Mouse (Mus musculus) cerebellum, postnatal 14 days (tissue): Measurements from ENCODE around the gene Evpl.
"Not testable (repeated sequence)": the region's sequence is repeated elsewhere in the genome, so short reads cannot be mapped to it uniquely, and the experiment has no call there.

Experiments used
- DNase-seq, 2 experiments: peaks; one replicate each; pipeline ENCODE4 v3.0.0; 2021; ENCODE audit warnings: mixed read lengths in 2 of 2

The Evpl gene

GRCm38 (mm10) chr11:116237742-116238395 lies at the start of gene Evpl:
Gene Evpl, minus strand, starts transcription at chr11:116238077.
- DNase-seq = no peak

DNA sequence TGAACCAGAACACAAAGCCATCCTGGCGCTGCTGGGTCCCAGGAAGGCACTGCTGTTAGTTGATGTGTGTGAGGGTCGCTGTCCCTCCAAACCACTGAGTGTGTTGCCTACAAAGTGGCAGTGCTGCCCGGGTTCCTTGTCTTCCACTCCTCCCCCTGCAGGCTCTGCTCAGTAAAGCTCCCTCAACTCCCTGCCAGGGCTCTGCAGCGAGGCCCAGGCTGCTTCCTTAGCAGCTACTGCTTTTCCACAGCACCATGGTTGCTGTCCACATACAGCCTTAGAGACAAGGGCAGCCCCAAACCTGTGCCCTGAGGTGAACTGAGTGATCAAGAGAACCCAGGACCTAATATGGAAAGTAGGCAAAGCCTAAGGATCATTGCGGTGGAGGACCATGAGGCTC lies 49.5 kb upstream of the Evpl start:
- DNase-seq = peak in 1 of 2 experiments; percentile 43

DNA sequence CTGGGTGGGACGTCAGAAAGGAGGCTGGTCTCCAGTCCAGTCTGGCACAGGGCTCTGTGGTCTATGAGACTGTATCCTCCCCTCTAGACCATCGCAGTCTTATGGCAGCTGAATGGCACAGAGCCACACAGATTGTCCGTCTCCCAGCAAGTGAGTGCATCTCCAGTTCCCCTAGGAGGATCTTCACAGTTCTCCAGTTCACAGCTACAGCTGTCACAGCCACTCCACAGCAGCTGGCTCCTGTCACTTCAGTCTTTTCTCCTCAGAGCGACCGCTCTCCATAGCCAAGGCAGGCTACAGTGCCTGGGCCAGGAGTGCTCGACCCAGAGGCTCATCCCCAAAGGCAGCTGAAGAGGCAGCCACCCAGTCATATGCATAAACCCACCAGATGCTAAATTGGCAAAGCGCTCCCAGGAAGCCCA lies 47.9 kb upstream of the Evpl start:
- DNase-seq = peak in 1 of 2 experiments; percentile 41

DNA sequence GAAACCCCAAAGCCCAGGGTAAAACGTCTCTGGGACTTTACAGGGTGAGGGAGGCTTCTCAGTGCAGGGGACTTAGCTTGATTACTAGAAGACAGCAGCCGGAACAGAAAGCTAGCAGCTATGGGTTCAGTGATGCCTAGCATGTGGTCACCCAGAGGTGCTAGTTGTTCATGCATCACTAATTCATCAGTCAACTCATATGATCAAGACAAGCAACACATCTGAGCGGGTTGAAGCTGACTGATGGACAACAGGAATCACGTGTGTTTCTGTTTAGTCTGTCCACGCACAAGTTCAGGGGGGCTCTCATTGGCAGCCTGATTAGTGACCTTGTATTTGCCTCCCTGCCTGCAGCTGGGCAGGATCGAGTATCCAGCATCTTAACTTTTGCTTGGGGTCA lies 46.1 kb upstream of the Evpl start:
- no peak for DNase-seq

DNA sequence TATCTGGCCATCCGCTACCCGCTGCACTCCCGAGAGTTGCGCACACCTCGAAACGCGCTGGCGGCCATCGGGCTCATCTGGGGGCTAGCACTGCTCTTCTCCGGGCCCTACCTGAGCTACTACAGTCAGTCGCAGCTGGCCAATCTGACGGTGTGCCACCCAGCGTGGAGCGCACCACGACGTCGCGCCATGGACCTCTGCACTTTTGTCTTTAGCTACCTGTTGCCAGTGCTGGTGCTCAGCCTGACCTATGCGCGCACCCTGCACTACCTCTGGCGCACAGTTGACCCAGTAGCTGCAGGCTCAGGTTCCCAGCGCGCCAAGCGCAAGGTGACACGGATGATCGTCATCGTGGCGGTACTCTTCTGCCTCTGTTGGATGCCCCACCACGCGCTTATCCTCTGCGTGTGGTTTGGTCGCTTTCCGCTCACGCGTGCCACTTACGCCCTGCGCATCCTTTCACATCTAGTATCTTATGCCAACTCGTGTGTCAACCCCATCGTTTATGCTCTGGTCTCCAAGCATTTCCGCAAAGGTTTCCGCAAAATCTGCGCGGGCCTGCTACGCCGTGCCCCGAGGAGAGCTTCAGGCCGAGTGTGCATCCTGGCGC lies 45.1 kb upstream of the Evpl start:
- peak in 1 of 2 experiments; percentile 18 for DNase-seq

GRCm38 (mm10) chr11:116282089-116282488 lies 44.2 kb upstream of the Evpl start:
- DNase-seq = no peak

GRCm38 (mm10) chr11:116281671-116282070 lies 43.8 kb upstream of the Evpl start:
- no peak for DNase-seq

GRCm38 (mm10) chr11:116280751-116281663 lies 43.1 kb upstream of the Evpl start, which contains the start of gene Galr2:
Gene Galr2, plus strand, starts transcription at chr11:116280939.
- peak in 1 of 2 experiments; percentile 29 for DNase-seq

GRCm38 (mm10) chr11:116277184-116277583 lies 39.3 kb upstream of the Evpl start:
- not testable (repeated sequence) for DNase-seq

- peak; percentile 93 for DNase-seq
Observed at GRCm38 (mm10) chr11:116274045-116274666, 36.3 kb upstream of the Evpl start, which contains the start of gene Srp68. Gene Srp68, minus strand, starts transcription at chr11:116274217.

DNA sequence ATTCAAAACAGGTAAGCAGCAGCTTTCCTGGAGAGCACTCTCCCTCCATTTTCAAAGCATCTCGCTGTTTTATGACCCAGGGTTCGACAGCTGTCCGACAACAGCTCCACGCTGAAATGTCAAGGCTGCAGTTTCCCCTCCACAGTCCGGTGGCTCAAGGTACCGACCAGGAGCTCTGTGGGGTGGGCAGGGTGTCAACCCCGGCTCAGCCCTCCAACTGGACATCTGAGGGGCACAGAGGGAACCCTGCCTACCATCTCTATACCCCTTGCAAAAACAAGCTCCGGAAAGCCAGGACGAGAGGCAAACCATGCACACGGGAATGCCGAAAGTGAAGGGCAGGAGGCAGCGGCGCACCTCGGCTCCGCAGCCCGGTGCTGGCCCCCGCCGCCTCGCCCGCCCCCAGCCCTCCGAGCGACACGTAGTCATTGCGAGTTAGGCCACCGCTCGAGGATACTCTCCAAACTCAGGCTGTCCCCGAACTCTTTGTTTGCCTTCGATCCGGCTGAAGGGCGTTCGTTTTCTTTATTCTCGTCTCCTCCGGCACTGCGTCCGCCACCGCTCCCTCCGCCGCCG lies 35.7 kb upstream of the Evpl start:
- DNase-seq = no peak

GRCm38 (mm10) chr11:116272589-116273468 lies 35.0 kb upstream of the Evpl start:
- no peak for DNase-seq

DNA sequence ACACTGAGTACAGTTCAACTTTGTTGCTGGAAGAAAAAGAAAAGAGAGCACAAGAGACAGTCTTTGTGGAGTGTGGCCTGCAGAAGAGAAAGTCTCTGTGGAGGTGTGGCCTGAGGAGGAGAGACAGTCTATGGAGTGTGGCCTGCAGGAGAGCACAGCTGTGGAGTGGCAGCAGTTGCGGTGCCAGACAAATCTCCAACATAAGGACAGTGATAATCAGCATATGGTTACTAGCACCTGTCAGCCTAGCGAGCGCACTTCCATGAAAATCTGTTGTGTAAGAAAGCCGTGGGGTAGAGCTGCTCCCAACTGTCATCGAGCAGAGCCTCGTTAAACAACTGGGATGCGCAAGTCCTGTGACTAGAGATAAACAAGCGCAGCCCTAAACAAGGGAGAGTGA lies 31.7 kb upstream of the Evpl start:
- no peak for DNase-seq

GRCm38 (mm10) chr11:116268313-116268712 lies 30.4 kb upstream of the Evpl start:
- DNase-seq = no peak

GRCm38 (mm10) chr11:116267637-116268036 lies 29.8 kb upstream of the Evpl start:
- no peak for DNase-seq

DNA sequence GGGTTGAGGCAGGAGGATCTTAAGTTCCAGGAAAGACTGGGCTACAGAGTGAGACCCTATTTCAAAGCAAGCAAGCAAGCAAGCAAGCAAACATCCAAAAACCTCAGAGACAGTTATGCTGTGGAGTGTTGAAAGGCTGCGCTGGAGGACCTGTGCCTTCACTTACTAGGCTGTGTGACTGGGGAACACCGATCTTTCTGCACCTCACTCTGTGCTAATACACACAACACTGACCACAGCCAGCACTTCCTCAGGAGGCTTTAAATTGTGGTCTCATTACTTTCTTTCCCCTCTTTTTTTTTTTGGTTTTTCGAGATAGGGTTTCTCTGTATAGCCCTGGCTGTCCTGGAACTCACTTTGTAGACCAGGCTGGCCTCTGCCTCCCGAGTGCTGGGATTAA lies 28.0 kb upstream of the Evpl start:
- DNase-seq = no peak

DNA sequence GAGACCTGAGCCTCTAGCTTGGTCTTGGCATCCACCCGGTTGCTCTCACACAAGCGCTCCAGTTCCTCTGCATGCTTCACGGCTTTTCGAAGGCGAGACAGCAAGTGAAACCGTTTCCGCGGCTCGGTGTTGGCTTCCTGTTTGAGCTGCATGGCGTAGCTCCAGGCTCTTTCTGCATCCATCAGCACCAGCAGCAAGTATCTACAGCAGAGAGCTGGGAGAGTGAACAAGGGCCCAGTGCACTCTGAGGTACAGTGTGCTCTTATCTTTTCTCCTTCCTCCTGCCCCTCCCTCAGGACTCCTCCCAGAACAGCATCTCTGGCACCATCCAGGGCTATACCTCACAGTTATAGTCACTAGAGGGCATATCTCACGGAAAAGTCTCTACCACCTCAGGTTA lies 27.5 kb upstream of the Evpl start:
- no peak for DNase-seq

- DNase-seq = no peak
Observed at GRCm38 (mm10) chr11:116260259-116260658, 22.4 kb upstream of the Evpl start.

DNA sequence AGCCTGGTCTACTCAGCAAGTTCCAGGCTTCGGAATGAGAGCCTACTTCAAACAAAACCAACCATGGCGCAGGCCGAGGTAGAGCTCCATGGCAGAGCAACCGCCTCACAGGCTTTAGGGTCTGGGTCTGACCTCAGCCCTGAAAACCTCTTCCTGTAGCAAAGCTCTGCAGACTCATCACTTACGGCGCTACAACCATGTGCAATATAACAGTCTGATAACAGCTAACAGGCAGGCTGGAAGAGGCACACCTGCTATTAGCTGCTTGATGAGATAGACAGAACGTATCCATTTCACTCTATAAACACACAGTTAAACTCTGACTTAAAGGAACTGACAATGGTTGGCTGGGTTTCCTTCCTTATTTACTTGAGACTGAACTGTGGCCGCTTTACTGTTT lies 21.6 kb upstream of the Evpl start:
- DNase-seq = no peak

GRCm38 (mm10) chr11:116255982-116256675 lies 18.3 kb upstream of the Evpl start:
- no peak for DNase-seq
